Mouse (Mus musculus) heart, adult 8-10 months (tissue): ENCODE data around the gene Rgs8. TPM values are rescaled to one million over a fixed set of nuclear protein-coding genes. Genes with fewer than 3 reads are reported as not detected.

Source experiments
- DNase-seq: peaks from one replicate; pipeline ENCODE4 v3.0.0; 2022; ENCODE audit warnings: low spot score
- total RNA-seq, 4 experiments: library from RNA; stranded (reverse); gene quantifications; 2 replicates each; pipeline ENCODE4 v1.2.4; 2022

Rgs8 gene
- total RNA-seq, 4 experiments from 2014 or later = not detected

DNA sequence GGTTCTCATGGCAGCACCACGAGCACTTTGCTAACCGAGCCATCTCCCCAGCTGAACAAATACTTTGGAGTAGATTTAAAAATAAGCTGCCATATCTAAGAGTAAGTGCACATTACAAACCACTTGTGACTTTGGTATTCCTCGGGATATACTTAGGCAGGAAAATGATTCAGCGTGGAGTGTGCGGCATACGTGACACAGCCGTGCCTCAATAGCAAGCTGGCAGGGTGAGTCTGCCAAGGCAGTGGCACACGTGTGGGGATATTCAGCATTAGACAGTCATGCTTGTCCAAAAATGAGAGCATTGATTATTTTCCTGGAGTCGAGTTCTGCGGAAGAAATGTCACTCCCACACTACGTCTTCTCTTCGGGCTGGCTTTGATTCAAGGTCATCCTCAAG, 21.1 kb downstream of the Rgs8 start:
- DNase-seq = no peak

DNA sequence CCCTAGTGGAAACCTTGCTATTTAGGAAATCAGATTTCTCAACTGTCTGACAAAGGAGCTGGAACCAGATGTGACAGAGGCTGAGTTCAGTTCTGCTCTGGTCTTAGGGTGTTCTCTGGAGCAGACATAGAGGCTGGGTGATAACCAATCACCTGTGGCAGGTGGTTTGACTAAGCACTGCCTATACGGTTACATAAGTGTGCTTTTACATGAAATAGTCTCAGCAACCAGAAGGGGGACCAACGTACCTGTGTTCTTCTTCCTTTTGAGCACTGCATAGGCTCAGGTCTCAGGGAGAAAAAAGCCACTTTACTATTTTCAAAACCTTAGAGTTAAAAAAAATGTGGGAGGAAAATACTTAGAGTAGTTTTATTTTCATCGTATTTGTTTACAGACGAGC, 22.8 kb downstream of the Rgs8 start:
- DNase-seq = no peak

DNA sequence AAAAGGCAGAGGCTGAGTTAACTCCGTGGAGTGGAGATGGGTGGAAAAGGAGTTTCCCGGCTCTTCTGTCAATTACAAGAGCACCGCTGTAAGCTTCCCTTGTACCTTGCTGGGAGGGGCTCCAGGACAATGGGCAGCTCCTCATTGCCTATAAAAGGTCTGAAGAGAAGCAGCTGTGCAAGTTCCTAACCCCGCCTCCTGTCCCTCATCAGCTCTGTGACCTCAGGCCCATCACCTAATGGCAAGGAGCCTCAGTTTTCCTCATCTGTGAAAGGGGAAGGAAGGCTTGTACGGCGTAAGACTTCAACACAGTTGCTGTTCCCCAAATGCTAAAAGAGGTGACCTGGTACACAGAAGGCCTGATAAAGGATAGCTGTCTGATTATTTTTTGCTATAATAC, 24.8 kb downstream of the Rgs8 start:
- DNase-seq = no peak

DNA sequence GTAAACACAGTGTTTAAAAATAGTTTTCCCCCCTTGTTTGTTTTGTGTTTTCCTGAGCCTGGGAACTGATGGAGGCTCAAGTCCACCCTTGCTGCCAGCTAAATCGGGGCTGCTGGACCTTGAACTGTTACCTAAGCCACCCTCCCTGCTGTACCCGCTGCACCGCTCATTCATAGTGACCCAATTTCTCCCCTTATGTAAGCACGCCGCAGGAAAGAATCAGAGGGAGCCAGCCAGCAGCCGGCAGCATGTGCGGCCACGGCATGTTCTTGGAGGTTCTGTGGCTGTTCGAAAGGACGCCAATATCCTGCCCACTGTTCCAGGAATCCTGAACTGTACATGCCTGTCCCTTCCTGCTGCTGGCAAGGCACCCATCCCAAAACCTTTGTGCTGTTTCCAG, 26.3 kb downstream of the Rgs8 start:
- peak; percentile 53 for DNase-seq

DNA sequence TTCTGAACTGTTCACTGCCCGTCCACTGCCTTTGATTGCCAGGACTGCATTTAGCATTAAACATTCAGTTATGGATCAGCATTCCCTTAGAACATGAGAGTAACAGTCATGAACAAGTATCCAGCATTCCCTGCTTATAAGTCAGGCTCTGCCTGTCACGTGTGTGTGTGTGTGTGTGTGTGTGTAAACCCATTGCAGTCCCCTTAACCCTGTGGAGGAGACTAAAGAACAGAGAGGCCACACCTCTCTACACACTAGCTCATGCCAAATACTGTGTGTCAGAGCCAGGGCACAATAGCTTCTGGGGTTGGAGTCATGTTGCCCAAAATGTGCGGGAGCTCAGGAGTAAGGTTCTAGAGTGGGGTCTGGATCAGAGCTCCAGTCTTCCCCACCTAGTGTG, 26.8 kb downstream of the Rgs8 start:
- DNase-seq = no peak

DNA sequence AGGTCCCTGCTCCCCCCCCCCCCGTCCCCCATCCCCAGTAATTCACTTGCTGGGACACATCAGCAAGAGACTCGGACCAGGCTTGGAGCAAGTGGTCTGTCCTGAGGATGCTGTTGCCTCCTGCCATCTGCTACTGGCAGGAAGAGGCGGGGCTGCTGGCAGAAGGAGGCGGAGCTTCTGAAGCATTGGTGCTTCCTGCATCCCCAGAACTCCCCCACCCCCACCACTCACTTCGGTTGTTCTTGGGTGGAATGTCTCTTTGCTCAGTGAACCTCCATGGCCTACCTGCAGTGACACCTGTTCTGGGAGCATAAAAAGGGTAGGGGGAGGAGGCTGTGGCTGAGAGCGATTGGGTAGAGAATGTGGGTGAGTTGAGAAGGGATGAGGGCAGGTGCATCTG, 27.5 kb downstream of the Rgs8 start:
- DNase-seq = no peak

DNA sequence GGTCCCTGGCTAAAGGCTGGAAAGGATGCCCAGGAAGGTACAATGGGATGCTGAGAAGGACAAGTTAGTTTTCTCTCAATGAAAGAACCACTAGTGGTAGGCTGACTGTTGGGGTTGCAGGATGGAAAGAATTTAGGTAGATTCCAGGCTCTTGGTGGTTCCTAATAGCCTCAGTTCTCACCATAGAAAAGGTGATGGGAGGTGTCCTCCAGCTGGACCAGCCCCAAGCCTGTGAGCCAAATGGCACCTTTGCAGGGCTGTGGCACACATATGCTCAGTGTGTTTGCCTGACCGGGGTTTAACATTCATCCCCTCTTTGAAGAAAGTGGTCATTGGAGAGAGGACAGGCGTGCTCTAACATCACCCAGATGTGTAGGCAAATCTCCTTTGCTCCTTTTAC, 28.2 kb downstream of the Rgs8 start:
- DNase-seq = no peak

DNA sequence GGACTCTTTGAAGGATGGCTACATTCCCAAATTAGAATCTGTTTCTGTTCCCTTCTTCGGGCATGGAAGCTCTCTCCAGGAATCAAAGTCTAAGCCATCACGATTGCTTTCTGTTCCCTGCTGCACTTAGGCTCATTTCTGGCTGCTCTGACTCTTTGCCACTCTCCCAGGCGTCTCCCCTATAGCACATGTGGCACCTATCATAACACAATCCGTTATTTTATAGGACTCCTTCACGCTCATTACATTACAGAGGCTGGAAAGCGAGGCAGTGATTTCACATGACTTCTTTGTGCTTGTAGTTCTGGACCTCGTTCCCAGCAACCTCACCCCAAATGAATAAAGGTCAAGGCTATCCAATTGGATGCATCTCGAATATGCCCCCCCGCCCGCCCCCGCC, 30.4 kb downstream of the Rgs8 start:
- no peak for DNase-seq

DNA sequence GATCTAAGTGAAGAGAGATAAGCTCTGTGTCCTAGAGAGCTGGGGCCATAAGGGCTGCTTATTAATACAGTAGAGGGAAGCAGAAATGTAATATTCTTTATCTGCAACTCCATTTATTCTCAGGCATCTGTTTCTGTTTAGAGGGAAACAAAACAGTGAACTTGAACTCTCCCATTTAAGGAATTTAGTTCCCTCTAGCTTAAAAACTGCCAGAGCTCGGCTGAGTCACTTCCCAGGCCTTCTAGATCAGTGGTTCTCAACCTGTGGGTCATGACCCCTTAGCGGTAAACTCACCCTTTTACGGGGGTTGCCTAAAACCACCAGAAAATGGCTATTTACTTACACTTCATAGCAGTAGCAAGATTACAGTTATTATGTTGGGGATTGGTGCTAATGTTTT, 32.8 kb downstream of the Rgs8 start:
- DNase-seq = no peak

DNA sequence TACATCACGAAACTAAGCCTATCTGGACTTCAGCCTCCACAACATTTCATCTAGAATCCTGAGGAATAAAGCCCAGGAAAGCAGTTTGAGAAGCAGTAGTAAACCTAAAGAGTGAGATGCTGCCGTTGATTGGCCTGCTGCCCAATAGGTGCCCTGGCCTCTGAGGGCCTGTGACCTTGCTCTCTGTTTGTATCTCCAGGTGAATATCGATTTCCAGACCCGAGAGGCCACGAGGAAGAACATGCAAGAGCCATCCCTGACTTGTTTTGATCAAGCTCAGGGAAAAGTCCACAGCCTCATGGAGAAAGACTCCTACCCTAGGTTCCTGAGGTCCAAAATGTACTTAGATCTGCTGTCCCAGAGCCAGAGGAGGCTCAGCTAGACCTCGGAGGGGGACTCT, 39.7 kb downstream of the Rgs8 start:
- no peak for DNase-seq

DNA sequence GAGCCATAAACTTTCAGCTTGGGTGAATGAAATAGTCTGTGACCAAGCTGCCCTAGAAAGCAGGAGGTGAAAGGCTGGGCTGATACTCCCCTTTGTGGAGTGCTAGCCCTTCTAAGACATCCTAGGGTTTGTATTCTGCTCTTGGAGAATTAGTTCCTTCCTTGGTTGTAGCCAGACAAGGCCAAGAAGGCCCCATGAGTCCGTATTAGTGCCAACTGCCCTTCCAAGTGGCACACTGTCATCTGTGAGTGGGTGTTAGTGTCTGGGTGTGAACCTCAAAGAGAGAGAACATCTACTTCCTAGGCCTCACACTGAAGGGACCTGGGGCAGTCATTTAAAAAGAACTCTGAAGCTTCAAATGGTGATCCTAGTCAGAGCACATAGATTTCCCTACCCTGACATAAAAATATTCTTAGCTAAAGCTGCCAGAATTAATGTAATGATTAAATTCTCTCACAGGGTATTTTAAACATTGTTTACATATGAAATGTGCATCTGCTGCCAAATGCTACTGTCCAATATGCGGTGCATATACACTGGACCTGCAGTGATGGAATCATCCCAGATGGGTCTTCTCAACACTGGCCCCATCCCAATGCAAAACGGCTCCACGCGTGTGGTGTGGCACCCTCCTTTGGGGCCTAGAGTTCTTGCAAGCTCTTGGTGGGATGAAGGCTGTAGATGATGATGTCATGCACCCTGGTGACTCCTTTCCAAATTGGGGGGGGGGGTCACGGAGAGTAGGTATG, 41.7 kb downstream of the Rgs8 start:
- DNase-seq = no peak

DNA sequence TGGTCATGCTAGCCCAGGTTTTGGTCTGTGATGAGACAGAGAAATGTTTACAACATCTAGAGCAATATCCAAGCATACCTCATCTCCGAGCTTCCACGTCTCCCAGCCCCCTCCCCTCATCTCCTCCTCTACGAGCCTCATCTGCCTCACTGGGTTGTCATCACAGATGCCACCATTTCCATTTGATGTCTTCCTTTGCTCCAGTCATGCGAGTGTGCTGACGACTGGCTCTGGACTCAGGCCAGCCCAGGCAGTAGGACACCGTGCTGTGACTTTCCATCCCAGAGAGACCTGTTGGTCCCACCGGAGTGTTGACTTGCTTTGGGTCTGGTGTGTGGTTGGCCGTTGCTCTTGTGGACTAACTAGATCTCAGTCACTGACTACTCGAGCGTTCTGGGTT, 42.6 kb downstream of the Rgs8 start:
- no peak for DNase-seq

DNA sequence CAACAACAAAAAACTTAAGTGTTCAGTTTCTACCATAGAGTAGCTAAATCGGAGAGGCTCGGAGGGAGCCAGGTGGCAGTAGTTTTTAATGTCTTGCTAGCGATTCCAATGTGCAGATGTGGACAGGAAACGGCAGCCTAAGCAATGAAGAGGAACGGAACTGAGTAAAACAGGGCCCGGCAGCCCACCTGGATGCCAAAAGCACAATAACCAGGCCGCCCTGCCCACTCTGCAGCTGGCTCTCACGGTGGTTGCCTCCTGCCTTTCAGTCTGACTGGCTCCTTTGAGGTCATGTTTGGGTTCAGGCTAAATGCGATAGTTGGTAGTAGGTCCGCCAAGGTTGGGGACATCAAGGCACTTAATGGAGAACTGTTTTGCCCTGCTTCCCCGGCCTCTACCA, 43.3 kb downstream of the Rgs8 start:
- no peak for DNase-seq

DNA sequence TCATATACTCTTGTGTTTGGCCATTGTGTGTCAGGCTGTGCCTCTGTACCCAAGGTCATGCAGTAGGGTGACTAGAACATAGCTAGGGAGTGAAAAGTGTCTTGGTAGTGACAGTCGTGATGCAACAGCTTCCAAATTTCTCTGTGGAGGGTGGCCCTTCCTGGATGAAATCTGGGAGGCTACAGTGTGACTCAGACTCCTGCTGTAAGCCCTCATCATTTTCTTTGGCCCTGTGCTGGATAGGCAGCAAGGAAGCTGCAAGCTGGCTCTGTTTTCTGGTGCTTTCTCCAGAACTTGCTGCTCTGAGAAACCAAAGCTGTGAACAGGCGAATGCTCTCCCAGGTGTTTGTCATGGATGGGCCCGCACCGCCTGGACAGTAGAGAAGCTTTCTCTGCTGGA, 43.7 kb downstream of the Rgs8 start:
- DNase-seq = no peak

DNA sequence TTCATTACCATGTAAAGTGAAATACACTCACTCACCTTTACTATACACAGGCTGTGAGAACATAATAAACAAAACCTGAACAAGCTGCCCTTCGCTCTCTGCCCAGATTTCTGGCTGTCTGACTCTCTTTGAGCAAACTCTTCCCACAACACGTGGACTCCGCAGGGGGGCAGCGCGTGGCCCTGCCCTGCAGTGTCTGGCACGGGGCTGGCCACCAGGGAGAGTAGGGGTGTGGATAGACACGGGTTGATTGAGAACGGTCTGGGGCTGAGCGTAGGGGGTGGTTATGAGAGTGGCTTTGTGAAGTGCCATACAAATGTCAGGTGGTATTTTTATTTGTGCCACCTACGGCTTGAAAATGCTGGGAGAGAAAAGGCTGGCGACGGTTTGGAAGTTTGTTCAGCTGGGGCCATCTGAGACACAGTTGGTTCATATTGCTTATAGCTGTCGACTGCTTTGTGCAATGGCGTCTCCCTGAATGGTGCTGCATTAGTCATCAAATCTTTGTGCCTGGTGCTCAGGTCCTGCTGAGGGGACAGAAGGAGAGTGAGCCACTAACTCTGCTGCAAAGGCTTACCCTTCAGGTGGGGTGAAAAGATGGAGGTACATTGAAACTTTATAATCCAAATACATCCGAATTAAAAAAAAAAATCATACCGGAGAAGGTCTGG, 44.9 kb downstream of the Rgs8 start:
- no peak for DNase-seq

DNA sequence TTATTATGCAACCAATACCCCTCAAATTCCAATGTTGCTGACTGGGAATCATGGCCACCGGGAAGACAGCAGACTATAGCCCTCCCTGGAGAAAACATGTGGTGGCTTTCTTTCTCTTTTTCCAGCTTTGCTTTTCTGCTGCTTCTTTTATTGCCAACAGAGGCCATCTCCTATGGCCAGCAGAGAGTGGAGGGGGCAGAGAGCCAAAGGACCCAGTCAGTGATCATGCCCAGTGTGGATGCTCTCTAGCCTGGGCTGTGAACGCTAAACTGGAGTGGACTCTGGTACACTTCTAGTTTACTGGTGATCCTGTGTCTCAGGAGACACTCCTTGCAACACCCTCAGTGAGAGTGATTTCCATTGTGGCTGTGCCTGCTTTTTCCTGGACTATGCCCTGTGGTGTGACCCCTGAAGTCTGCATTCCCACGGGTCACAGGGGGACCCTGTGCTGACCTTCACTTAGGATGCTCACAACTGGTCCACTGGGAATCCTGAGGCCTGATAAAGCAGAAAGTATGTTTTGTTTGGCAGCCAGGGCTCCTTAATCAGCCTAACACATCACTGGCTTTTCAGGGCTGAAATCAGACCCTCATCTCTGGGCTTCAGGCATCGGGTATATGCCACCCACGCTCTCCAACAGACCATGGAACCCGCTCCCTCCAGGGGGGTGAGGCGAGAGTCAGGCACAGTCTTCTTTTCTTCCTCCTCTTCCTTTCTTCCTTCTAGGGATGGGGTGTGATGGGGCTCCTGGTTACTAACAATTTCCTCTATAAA, 45.7 kb downstream of the Rgs8 start:
- DNase-seq = no peak

DNA sequence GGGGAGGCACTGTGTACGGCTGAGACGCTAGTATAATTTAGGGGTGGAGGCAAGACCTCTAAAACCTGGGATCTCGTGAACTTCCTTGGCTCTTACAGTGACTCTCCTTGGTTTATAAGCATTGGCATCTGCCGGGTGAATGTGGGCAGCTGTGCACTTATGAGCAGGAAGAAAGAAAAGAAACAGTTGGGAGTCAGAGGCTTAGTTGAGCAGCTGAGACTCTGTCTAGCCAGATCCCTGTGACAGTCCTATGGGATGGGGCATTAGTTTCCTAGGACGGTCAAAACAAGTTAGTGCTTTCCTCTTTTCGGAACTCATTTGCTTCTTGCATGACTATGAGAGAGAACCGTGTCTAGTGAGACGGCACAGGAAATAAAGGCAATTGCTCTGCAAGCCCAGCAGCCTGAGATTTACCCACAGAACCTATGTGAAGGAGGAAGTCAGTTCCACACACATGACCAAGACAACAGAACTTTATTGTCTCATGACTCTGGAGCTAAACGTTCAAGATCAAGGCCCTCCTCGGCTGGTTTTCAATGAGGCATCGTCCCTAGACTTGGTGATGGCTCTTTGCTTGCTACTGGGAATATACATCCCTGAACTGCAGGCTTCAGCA, 47.7 kb downstream of the Rgs8 start:
- no peak for DNase-seq

DNA sequence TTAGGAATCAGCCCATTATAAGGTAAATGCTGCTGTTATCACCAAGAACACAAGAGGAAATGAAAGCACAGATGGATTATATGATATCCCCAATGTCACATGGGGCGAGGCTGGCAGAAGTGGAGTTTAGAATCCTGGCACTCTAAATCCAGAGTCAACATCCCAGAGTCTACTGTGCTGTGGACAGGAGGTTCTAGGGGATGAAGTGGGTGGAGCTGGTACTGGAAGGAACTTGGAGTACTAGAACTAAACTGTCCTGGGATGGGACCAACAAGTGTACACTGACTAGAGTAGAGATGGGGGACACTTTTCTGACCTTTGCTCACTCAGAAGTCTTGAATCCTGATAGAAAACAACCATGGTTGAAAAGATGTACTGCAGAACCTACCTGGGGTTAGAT, 48.6 kb downstream of the Rgs8 start:
- no peak for DNase-seq

DNA sequence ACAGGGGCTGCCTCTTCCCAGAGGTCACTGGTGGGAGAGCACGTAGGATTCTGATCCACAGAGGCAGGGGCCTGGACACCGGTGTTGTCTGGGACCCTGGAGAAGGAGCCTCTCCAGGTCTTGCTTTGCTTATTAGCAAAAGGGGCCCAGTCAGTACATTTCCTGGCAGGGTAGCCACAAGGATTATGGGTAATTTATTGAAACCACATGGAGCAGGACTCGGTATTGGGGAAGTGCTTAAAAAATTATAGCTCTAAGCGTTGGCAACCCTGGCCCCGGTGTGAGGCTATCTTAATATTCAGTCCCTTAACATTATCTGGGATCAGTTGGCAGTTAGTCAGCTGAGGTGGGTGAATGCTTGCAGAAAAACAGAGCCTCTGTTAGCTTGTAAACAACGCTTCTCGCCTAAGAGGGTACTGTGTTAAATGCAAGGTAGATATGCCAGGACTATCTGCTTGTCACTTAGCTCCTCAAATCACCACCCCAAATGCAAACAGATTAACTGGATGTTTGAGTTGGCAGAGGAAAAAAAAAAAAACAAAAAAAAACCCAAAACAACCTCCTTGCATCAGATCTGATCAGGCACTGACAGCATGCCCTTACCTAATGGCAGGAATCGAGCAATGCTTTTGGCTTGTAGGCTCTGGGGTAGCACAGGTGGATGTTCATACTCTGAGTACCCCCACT, 49.5 kb downstream of the Rgs8 start:
- no peak for DNase-seq

DNA sequence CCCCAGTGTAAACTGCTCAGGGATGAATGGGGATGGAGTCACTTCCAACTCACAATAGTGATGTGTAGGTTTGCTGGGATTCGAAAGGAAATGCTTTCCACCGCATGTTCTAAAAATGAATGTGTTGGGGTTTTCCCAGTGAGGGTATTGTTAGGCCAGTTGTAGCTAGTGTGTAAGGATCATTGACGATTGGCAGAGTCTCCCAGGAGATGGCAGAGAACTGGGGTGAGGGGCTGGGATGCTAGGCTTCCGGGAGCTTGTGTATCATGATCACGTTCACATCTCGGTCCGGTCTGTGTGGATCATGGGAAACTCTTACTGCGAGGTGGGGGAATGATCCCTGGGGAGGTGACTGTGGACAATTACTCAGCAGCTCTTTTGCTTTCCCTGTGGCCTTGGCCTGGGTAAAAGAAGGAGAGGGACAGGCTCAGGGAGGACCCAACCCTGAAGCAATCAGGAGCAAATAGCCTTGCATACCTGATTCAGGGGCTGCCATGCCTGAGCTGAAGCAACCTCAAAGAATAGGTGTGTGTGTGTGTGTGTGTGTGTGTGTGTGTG, 50.1 kb downstream of the Rgs8 start:
- no peak for DNase-seq

DNA sequence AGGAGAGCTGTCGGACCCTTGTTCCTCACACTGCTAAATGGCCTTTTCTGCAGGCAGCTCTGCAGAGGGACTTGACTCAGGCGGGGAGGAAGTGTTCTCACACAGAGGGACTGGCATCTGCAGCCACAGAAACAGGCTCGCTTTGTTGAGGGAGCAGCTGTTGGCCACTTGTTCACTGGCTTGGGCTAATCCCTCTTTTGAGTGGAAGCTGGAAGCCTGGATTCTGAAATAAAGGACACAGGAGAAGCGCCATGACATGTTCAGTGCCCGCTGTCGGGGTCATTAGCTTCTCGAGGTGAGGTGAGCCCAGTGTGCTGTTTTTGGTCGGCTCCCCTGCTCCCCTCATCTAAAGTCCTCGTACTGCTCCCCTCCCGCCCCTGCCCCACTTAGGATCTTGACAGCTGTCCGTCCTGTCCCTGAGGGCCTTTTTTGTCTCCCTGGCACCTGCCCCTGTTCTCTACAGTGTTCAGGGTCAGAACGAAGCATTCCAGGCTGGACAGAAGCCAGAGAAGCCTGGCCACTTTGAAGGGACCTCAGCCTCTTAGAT, 50.7 kb downstream of the Rgs8 start:
- DNase-seq = no peak
